Mouse (Mus musculus) 3134 (cell line): ENCODE results near the gene Olfr26.
"Not testable (repeated sequence)": the region's sequence is repeated elsewhere in the genome, so short reads cannot be mapped to it uniquely, and the experiment has no call there.

Experiments used
- DNase-seq: peaks from one replicate; pipeline ENCODE4 v3.0.0-alpha.2; 2011; ENCODE audit warnings: low spot score; ENCODE audit not compliant: insufficient read length; ENCODE audit errors: extremely low read depth

Olfr26 gene

GRCm38 (mm10) chr9:38854760-38855159 lies at the start of gene Olfr26:
Gene Olfr26, plus strand, starts transcription at chr9:38855060.
- no peak for DNase-seq

- no peak for DNase-seq
Measured at GRCm38 (mm10) chr9:38805696-38806095, 49.2 kb upstream of the Olfr26 start.

GRCm38 (mm10) chr9:38814314-38814713 lies 40.5 kb upstream of the Olfr26 start, which contains the start of gene Olfr922:
Gene Olfr922, plus strand, starts transcription at chr9:38814614.
- no peak for DNase-seq

GRCm38 (mm10) chr9:38815458-38815986 lies 39.3 kb upstream of the Olfr26 start:
- DNase-seq = no peak

- DNase-seq = no peak
Measured at GRCm38 (mm10) chr9:38826245-38826644, 28.6 kb upstream of the Olfr26 start, which contains the start of gene Olfr923. Gene Olfr923, plus strand, starts transcription at chr9:38826545.

- no peak for DNase-seq
Measured at GRCm38 (mm10) chr9:38833027-38833426, 21.8 kb upstream of the Olfr26 start.

- no peak for DNase-seq
Measured at GRCm38 (mm10) chr9:38844149-38844548, 10.7 kb upstream of the Olfr26 start, which contains the start of gene Olfr924. Gene Olfr924, plus strand, starts transcription at chr9:38844449.

GRCm38 (mm10) chr9:38874880-38875279 lies 20.0 kb downstream of the Olfr26 start:
- not testable (repeated sequence) for DNase-seq

- DNase-seq = no peak
Measured at GRCm38 (mm10) chr9:38876826-38877225, 22.0 kb downstream of the Olfr26 start, which contains the start of gene Olfr926. Gene Olfr926, plus strand, starts transcription at chr9:38877126.
